Mouse (Mus musculus) B cell, adult (primary cell): ENCODE data around the gene Gm17093. TPM values are rescaled to one million over a fixed set of nuclear protein-coding genes. Genes with fewer than 3 reads are reported as not detected.

Experiments
- total RNA-seq: library from RNA; stranded (reverse); gene quantifications from 4 replicates; pipeline ENCODE4 v1.2.4, GENCODE M21; 2023; ENCODE audit not compliant: inconsistent age

The Gm17093 gene
- not detected in 4 replicates for total RNA-seq

DNA sequence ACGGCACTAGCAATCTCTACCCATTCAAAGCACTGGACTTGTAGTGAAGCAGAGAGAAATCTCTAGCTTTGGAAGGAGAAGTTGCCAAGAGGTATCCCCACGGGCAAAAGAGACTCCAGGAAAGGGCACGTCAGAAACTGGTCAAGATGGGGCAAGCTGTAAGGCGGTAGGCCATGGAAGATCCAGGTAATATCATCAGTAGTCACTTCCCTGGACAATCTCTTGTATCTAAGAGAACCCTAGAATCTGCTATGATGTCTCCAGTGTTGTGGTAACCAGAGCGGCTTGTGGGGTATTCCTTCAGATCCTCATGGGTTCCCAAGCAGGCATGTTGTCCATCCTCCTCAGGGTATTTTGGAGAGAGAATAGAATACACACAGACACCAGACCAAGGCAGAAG, at the start of gene Gm17093:
TSS of gene Gm17093 (plus strand) at position 301 of the 400 bp plus-strand sequence.

DNA sequence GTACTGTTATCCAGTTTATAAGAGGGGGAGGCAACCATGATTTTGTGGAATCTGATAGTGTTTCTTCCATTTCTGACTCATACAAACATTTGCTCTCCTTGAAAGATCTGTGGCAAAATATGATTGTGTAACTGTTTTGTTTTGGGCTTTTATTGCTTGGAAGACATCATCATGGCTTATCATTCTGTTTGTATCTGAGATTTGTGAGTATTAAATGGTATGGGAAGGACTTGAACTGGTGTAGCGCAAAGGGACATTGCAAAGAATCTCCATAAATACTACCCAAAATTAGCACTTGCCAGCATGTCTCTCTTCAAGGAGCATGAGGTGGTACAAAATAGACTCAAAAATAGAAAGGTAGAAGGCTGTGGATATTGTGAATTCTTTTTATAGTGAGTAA, 25.9 kb upstream of the Gm17093 start, which contains the start of gene BC061237:
TSS of gene BC061237 (plus strand) at position 301 of the 400 bp plus-strand sequence.

Other genes with a start within 250 kb of the Gm17093 start
- not detected in 4 replicates for gene Gm8220, start 232.7 kb upstream of the Gm17093 start, total RNA-seq
- not detected in 4 replicates for gene Gm5930, start 179.7 kb upstream of the Gm17093 start, total RNA-seq
- gene Gm8229, start 152.9 kb upstream of the Gm17093 start, total RNA-seq: not detected in 4 replicates
- not detected in 4 replicates for gene Gm3371, start 107.6 kb upstream of the Gm17093 start, total RNA-seq
- gene Gm8232, start 84.6 kb upstream of the Gm17093 start, total RNA-seq: not detected in 4 replicates
- gene BC061237, start 25.8 kb upstream of the Gm17093 start, total RNA-seq: not detected in 4 replicates
- gene Gm8247, start 64.9 kb downstream of the Gm17093 start, total RNA-seq: not detected in 4 replicates
- not detected in 4 replicates for gene Gm5624, start 109.7 kb downstream of the Gm17093 start, total RNA-seq
- not detected in 4 replicates for gene Gm8257, start 188.2 kb downstream of the Gm17093 start, total RNA-seq
- gene Gm8267, start 232.1 kb downstream of the Gm17093 start, total RNA-seq: not detected in 4 replicates